Mouse (Mus musculus): Measurements from ENCODE around the gene Ntn5.

Ntn5 gene

DNA sequence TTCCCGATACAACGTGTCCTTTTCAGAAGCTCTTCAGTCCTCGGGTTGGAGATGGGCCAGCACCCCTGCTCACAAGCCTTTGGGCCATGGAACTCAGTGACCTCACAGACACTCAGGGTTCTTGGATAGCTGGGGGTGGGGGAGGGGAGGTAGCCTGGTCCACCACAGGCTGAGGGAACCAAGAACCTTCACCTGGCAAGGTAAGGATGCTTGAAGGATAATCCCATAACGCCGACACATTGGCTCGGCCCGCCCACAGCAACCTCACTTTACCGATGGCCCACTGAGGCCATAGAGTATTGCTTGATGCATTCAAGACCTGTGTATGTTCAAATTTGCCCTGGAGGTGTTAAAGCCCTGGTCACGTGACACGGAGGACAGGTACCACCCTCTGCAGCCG, 41.9 kb downstream of the Ntn5 start, which contains the start of gene Spaca4:
Gene Spaca4 (minus strand): TSS at position 101 of the 400 bp plus-strand sequence.
- DNase-seq (ENCODE audit: low read depth): no peak

DNA sequence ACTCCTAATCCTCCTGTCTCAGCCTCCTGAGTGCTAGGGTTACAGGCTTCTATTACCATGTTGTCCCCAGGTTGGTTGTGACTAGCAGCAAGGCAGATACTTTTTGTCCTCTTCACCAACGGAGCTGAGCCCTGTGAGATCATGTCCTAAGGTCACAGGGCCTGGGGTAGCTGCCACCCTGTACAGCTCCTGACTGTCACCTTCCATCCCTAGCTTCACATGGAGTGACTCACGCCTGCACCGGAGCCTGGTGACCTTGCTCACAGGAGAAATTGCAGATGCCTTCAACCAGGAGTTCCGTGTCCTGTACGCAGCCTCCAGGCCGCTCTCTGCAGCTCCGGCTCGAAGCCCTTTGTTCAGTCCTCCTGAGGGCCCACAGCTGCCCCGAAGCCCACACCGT, 42.6 kb downstream of the Ntn5 start:
- DNase-seq (ENCODE audit: low read depth): no peak

DNA sequence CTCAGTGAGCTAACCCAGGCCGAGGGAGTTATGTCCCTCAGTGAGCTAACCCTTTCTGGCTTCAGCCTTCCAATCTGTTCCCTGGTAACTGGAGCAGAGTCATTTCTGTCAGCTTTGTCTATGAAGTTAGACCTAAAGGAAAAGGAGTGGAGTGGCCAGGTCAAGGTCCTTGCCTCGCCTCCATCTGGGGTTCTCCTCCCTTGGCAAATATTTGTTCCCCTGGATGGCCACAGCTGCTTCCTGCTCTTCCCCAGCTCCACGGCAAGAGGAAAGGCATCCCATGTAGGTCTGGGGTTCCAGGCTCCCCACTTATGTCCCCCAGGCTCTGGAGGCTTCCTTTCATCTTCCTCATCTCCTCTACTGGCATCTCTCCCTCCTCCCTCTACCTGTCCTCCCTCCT, 43.8 kb downstream of the Ntn5 start:
- DNase-seq (ENCODE audit: low read depth): no peak

DNA sequence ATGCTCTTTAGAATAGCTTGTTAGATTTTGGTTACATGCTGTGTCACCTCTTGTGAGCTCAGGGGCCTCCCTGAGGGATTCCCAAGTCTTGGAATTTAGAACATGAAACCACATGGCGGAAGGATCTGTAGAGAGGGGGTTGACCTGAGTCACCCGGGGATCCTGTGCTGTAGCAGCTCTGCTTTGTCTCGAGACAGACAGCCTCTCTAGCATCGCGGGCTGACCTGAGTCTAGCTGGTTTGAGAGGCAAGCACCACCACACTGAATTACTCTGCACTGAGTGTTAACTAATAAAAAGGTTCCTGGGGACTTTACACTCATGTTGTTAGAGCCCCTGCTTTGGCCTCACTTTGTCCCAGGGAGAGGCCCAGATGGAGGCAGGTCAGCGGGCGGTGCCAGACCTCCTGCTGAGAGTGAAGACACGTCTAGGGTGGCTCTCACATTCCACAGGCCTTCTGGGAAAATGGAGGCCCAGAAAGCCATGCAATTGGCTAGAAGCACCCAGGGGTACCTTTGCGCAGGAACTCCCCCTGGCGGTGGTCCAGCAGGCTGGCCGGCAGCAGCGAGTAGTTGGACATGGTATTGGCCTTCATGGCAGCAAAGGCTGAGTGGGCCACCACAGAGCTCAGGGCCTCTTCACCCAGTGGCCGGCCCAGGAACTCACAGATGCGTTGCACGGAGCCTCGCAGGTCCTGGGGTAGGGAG, 47.1 kb downstream of the Ntn5 start:
- DNase-seq (ENCODE audit: low read depth): peak; percentile 48

DNA sequence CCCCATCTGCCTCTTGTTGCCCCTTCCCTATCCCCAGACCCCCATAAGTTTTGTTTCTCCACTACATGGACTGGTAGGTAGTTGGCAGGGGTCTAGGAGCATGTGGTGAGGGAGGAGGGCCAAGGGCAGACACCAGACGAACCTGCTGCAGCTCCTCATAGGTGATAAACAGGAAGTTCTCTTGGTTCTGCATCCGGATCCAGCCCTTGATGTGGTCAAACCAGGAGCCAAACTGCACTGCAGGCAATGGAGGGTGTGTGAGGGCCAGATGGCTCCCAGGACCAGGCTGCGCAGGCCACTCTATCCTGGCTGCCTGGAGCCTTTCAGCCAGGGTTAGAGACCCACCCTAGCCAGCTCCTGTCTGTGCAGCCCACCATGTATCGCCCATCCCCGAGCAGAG, 49.7 kb downstream of the Ntn5 start:
- peak; percentile 89 for DNase-seq (ENCODE audit: low read depth)

DNA sequence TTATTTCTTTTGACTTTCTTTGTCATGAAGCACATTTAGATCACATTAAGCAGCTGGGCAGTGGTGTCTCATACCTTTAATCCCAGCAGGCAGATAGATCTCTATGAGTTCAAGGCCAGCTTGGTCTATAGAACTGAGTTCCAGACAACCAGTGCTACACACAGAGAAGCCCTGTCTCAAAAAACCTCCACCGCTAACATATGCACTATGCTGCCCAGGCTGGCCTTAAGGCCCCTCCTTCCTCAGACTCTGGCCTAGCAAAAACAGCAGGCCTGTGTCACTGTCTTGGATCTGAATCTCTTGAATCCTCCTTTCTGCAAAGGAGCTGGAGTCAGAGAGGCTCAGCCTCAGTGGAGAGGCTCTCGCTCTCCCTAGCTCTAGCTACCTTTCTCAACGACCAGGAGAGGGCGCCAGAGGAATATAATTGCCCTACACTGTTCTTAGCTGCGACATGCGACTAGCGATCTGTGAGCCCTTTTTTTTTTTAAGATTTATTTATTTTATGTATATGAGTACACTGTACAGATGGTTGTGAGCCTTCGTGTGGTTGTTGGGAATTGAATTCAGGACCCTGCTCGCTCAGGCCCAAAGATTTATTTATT, 55.4 kb downstream of the Ntn5 start:
- peak; percentile 96 for DNase-seq (ENCODE audit: low read depth)

DNA sequence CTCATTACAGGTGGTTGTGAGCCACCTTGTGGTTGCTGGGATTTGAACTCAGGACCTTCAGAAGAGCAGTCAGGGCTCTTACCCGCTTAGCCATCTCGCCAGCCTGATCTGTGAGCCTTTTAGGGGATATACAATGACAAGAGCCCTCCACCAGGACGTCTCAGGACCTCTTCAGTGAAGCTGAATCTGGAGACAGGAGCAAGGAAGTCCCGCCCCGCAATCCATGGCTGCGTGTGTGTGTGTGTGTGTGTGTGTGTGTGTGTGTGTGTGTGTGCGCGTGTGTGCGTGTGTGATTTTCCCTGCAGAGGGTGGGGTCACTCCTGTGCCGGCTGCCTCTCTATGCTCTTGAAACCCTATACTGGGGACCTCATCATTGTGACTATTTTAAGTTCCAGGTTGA, 56.0 kb downstream of the Ntn5 start:
- DNase-seq (ENCODE audit: low read depth): peak; percentile 61

DNA sequence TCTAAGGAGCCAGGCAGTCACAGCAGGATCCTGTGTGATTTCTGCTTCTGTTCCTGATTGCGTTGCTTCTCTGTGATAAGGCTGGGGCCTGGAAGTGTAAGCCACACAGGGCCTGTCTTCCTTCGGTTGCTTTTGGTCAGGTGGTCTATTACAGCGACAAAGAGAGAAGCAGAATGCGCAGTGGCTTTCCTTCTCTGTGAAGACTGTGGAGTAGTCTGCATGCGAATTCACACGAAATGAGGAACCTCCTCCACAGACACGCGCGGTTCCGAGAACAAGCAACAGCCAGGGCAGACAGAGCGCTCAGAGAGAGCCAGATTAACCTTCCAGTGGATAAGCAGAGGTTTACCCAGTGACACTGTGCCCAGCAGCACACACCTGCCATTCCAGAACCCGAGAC, 57.5 kb downstream of the Ntn5 start:
- no peak for DNase-seq (ENCODE audit: low read depth)

DNA sequence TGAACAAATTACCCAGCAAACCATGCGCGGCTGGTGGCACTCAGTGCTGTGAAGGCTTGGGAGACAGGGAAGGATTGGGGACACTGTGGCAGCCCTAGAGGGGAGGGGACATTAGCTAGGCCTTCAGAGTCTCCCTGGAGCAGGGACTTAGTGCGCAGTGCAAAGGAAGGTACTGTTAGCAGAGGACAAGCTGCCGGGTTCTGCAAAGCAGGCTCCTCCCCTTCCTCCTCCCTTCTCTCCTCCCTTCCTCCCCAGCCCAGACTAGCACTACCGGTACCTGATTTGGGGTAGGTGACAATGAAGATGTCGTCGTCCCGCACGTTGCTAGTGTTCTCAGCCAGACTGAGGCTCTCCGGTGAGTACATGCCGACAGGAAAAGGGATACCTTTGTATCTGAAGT, 58.0 kb downstream of the Ntn5 start:
- DNase-seq (ENCODE audit: low read depth): peak; percentile 87

DNA sequence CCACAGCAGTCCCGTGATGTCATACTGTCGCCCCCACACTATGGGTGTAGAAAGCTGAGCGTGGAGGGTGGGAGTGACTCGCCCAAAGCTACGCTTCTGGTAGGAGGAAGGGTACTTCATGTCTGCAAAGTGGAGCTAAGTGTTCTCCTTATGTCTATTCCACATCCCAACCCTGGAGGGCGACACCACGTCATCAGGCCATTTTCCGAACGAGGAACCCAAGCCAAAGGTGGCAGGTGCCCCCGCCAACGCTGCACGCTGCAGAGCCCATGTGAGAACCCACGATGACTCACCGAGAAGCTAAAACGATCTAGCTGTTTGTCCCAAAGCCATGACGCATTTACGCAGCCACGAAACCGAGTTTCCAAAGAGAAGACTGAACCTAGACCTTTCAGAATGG, 58.5 kb downstream of the Ntn5 start:
- DNase-seq (ENCODE audit: low read depth): peak; percentile 84

All from naive thymus-derived CD4-positive, alpha-beta T cell, adult 2 months (primary cell).